Mouse (Mus musculus) lung, postnatal 4 days (tissue): Measurements from ENCODE around the gene Slc22a23.

ENCODE experiments used
- DNase-seq, 2 experiments: peaks; one replicate each; pipeline ENCODE4 v3.0.0; 2021

Gene Slc22a23

GRCm38 (mm10) chr13:34299351-34300333, 45.3 kb downstream of the Slc22a23 start:
- DNase-seq, result no peak

DNA sequence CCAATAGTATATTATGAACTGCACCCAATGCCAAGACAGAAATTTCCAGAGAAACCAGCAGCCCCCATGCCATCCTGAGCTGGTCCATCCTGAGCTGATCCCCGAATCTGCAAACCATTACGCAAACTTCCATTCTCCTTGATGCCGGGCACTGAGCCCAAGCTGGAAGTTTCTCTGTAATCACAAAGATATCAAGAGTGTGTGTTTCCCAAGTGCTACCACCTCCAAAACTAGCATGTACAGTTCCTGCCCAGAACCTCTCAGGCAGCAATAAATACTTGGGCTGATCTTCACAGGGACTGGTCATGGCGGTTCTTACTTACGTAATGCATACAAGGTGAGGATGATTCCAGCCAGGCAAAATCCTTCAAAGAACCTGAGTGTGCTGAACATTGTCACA, 46.3 kb downstream of the Slc22a23 start:
- DNase-seq, result peak; percentile 60 to 75

DNA sequence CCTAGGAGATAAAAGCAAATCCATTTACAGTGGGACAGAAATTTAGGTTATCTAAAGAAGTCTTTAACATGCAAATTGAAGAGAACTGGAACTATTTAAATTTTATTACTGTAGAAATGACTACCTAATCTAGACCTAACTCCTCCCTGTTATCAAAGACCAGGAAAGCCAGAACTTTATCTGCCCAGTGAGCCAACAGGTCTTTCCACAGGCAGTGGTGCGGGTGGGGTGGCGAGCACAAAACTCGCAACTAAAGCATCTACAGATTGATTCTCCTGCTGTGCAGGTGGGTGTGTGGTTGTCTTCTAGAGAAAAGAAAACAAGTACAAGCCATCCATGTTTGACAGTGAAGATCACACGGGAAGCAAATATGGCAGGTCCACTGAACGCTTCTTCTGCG, 46.9 kb downstream of the Slc22a23 start:
- DNase-seq, result no peak

- no peak for DNase-seq
Observed at GRCm38 (mm10) chr13:34295787-34296435, 49.1 kb downstream of the Slc22a23 start.

DNA sequence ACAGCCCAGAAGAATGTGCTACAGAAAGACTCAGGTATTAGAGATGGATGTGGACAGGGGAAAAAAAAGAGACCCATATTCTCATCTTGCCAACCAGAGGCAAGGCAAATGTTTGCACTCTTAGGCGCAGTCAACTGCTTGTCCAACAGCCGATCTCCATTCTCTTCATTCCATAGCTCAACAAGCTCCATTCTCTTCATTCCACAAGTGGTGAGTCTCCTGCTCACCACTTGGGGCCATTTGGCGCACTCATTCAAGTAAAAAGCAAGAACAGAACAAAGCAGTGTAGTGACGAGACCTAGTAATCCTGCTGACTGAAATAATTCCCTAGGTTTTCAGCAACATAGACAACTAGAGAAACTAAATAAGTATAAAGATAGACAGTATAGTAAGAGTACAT, 50.8 kb downstream of the Slc22a23 start:
- peak; percentile 36 to 57 for DNase-seq

DNA sequence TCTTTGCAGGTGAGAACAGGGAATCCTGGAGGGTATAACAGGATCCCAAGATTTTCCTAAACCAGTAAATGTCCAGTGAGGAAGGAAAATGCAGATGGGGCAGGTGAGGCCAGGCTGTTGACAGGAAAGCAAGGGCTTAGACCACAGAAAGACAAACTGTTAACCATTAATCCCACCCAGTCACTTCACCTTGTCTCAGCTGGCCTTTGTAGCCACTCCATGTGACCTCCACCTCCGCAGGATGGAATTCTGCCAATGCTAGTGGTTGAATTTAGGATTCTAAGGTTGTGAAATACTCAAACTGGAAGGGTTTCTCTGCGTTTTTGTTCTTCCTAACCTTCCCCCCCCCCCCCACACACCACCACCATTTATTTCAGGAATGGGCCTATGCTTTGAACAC, 52.9 kb downstream of the Slc22a23 start:
- DNase-seq, result peak in 1 of 2 experiments; percentile 46

DNA sequence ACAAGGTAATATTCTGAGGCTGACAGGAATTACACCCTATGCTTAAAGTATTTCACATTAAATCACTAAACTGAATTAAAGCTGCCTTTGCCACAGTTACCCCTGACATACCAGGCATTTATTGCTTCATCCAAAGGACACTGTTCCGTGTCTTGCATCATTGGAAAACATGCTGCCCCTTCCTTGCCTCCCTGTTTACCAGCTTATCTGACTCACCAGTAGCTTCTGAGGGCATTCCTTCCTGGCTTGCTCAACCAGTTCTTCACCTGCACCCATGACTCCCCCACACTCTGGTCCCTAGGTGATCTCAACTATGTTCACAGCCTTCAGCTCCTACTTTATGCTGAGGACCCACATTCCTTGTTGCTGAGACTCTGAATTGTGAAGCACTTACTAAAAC, 54.6 kb downstream of the Slc22a23 start:
- DNase-seq, result peak in 1 of 2 experiments; percentile 56

DNA sequence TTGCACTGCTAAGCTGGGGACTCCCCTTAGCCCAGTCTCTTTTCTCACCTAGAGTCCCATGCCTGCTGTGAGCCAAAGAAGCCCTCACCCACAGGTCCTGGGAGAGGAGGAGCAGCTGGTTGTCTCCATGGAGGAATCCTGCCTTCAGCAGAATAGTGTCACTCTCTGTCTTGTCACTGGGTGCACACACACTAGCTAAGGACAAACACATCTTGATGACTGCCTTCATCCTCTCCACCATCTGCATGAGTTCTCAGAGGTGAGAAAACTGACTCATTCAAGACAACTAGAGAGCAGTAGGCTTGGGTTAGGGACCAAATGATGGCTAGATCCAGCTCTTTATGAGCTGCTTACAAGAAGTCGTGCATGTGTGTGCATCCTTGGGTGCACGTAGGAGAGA, 55.4 kb downstream of the Slc22a23 start:
- no peak for DNase-seq

- no peak for DNase-seq
Observed at GRCm38 (mm10) chr13:34288129-34288528, 56.9 kb downstream of the Slc22a23 start.

DNA sequence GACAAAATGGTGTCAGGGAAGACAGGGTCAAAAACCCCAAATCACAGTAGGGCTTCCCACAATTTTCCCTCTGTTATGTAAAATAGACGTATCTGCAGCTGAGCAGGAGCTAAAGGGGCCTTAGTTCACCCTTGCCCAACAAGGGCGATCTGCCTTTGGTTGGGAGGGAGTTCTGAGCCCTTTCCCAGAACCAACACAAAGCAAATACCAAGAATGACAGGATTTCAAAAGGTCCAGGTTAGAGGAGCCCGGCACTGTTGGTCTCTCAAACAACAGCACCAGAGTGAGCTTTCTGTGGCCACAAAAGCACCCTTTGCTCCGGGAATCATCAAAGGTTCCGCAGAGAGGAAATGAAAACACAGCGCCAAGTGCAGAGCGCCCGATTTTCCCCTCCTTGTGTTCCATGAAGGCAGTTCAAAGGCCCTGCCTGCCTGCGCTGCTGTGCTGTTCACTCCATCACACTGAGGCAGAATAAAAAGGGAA, 57.3 kb downstream of the Slc22a23 start:
- no peak for DNase-seq

DNA sequence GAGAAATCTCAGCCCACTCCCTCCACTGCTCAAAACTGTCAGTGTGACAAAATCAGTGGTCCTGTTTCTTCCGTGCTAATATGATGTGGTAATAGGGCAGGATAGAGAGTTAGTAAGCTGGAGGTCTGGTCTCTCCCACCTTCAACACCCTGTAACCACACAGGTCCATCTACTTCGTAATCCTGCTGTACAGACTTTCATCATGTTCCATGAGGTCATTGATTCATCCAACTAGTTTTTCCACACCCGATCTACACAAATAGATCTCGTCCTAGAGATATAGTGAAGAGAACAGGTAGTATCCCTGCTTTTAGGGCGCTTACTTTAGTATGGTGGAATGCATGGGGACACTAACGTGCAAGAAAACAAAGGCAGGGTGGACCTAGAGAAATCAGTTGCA, 63.6 kb downstream of the Slc22a23 start:
- no peak for DNase-seq

DNA sequence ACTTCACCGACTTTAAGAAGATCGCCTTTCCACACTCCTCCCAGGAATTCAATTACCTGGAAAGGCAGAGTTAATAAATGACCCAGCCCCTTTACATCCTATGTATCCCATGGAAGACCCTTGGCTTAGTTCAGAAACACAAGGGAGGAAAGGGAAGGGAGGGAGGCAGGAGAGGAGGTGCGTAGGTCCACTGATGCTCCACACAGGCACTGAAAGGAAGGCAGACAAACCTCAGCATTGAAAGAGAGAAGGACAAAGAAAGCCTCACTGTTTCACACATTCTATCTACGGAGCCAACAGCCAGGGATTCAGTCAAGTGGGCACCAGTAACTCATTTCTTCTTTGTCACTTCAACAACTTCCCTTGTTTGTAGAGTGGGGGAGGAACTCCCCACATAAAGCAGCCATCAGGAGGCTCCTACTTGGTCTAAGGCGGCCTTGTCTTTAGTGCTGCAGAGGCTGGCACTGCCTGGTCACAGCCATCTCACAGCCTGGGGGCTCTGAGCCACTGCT, 66.2 kb downstream of the Slc22a23 start:
- DNase-seq, result no peak

GRCm38 (mm10) chr13:34278288-34278701, 66.7 kb downstream of the Slc22a23 start:
- peak in 1 of 2 experiments; percentile 47 for DNase-seq

DNA sequence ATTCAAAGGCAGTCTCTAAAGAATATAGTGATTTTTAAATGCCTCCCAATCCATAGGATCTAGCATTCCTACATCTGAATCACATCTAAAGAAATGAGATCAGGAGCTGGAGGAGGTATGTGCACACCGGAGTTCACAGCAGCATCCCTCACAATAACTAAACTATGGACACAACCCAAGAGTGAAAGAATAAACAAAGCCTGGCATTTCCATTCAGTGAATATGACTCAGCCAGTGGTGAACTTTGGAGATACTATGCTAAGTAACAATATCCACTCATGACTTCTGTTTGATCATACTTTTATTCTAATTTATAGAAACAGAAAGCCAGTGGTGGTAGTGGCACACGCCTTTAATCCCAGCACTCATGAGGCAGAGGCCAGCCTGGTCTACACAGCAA, 67.4 kb downstream of the Slc22a23 start:
- DNase-seq, result no peak

DNA sequence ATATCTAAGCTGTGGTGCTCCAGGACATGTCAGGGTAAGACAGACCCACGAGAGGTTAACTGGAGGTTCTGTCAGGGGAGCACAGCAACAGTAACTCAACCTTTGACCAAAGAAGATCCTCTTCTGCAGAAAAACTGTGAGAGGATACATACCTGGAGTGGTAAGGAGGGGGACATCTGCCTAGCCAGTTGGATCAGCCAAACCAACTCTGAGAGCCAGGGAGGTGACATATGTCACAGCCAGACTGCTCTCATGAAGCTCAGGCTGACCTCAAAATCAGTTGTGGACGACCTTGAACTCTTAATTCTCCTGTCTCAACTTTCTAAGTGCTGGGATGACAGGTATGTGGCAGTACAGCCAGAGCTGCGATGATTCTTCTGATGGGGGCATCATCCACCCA, 68.0 kb downstream of the Slc22a23 start:
- no peak for DNase-seq

GRCm38 (mm10) chr13:34274890-34275289, 70.1 kb downstream of the Slc22a23 start:
- DNase-seq, result no peak

DNA sequence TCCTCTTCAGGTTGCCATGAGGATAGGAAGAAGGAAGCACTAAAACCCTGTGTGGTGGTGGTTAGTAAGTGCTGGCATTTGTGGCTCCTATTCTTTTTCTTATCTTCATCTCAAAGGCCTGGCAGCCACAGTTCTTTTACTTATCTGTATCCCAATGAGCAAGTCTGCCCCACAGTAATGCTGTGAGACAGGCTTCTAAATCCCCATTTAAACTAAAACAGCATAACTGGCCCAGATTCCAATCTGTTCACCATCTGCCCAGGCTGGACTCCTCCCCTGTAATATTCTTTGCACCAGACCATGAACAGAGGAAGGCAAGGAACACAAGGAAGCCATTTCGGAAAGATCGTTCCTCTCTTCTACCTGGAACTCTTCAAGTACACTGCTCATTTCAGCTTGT, 70.6 kb downstream of the Slc22a23 start:
- no peak for DNase-seq

GRCm38 (mm10) chr13:34272275-34273054, 72.5 kb downstream of the Slc22a23 start:
- DNase-seq, result peak; percentile 66 to 82

- no peak for DNase-seq
Observed at GRCm38 (mm10) chr13:34271665-34272064, 73.3 kb downstream of the Slc22a23 start.

DNA sequence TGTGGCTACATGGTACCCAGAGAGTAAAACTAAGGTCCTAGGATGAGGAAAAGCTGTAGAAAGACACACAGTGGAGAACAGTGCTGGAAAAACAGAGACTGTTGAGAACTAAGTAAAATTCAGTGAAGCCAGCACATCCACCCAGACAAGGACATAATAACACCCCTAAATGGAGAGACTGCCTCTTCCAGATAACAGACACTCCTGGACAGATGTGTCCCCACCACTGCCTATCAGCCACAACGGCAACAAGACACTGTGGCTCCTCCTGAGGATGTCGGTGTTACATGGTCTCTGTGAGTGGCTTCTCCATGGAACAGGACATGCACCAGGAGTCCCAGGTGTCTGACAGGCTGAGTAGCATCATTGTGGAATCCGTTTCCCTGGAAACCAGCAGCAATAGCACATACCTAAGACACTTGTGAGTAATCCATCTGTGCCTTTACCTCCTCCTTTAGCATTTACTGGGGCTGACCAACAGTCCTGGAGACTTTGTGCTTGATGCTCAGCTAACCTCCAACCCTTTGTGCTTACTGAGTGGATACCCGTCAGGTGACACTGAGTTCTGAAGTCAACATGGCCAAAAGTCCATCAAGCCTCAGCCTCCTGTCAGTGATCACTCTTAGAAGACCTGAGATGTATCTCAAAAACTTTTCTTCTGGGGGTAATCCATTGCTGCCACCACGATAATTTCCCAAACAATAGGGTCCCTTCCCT, 73.9 kb downstream of the Slc22a23 start:
- no peak for DNase-seq

- no peak for DNase-seq
Observed at GRCm38 (mm10) chr13:34269376-34269991, 75.5 kb downstream of the Slc22a23 start.
